Mouse (Mus musculus) stomach, postnatal 0 days (tissue): ENCODE data around the gene Tnfsf10. TPM values are rescaled to one million over a fixed set of nuclear protein-coding genes. Genes with fewer than 3 reads are reported as not detected.
A peak's percentile ranks its signal among the peaks of the same experiment; 100 is the strongest.

Experiments used
- ATAC-seq: fragments of 200-750 bp; cut with Nextera tagmentation; 2 replicates; pipeline ENCODE4 v1.8.0; 2017; ENCODE audit not compliant: low FRiP score, low TSS enrichment
- DNase-seq: peaks from one replicate; pipeline ENCODE4 v3.0.0-alpha.2; 2016; ENCODE audit warnings: low spot score
- H3K27ac ChIP-seq: fragments of 300-500 bp; sonication (generic); replicated peaks from 2 replicates; pipeline ENCODE4 v1.5.1; 2014; ENCODE audit warnings: mild to moderate bottlenecking, control low read depth
- H3K27me3 ChIP-seq: fragments of 300-500 bp; sonication (generic); 2 replicates; pipeline ENCODE4 v1.6.1; 2014; ENCODE audit warnings: low read length; ENCODE audit not compliant: control insufficient read depth, insufficient read depth
- H3K36me3 ChIP-seq: fragments of 300-500 bp; sonication (generic); 2 replicates; pipeline ENCODE4 v1.6.1; 2014; ENCODE audit warnings: low read length, mixed read lengths; ENCODE audit not compliant: control insufficient read depth, insufficient read depth
- H3K4me1 ChIP-seq: fragments of 300-500 bp; sonication (generic); replicated peaks from 2 replicates; pipeline ENCODE4 v1.6.1; 2014; ENCODE audit warnings: antibody characterized with exemption; ENCODE audit not compliant: control insufficient read depth, insufficient read depth
- H3K4me2 ChIP-seq: fragments of 300-500 bp; sonication (generic); replicated peaks from 2 replicates; pipeline ENCODE4 v1.6.1; 2014; ENCODE audit warnings: low read depth, mild to moderate bottlenecking, control low read depth, moderate library complexity
- H3K4me3 ChIP-seq: fragments of 300-500 bp; sonication (generic); 2 replicates; pipeline ENCODE4 v1.5.1; 2014; ENCODE audit warnings: low read depth, low read length, control low read depth
- H3K9ac ChIP-seq: fragments of 300-500 bp; sonication (generic); 2 replicates; pipeline ENCODE4 v1.6.1; 2014; ENCODE audit warnings: mild to moderate bottlenecking, low read length, control low read depth, mixed read lengths
- H3K9me3 ChIP-seq: fragments of 300-500 bp; sonication (generic); 2 replicates; pipeline ENCODE4 v1.6.1; 2016; ENCODE audit warnings: low read length; ENCODE audit not compliant: control insufficient read depth
- CTCF ChIP-seq: IDR thresholded peaks from 2 replicates; pipeline ENCODE4 v1.5.1; 2016; ENCODE audit warnings: antibody characterized with exemption, low read depth, mild to moderate bottlenecking, moderate library complexity
- EP300 ChIP-seq: optimal IDR thresholded peaks from 2 replicates; pipeline ENCODE3; 2016; ENCODE audit warnings: antibody characterized with exemption
- WGBS: fragments of 180-500 bp; shearing (Covaris S2); extraction: QIAGEN DNeasy Blood & Tissue Kit; methylation state at CpG from one replicate; pipeline ENCODE4 v1.1.7; 2014; 5-methylcytosine and 5-hydroxymethylcytosine counted together
- polyA plus RNA-seq: library from polyadenylated mRNA; unstranded; fragments of >200 nt; fragmentation: Nextera tagmentation; extraction: Ambion mirVana; gene quantifications from 2 replicates; pipeline ENCODE4 v1.2.1, GENCODE M21; 2015

The Tnfsf10 gene
- polyA plus RNA-seq, 1 experiment from 2014 or later, result 0.30 TPM

GRCm38 (mm10) chr3:27314506-27315164 lies 2.2 kb upstream of the Tnfsf10 start:
- Histone ChIP-seq H3K4me2 (no peak overlapping the region), H3K4me3 (no peak overlapping the region), H3K36me3 (no peaks in the 10 kb centered on the region), H3K9me3 (no peaks in the 10 kb centered on the region), H3K27me3 (no peaks in the 10 kb centered on the region), H3K27ac (no peak overlapping the region), H3K9ac (no peak overlapping the region), H3K4me1 (no peaks in the 10 kb centered on the region)
- ATAC-seq, result no peak
- TF ChIP-seq CTCF (no peak), EP300 (no peak)
- WGBS, result 70% methylated on average over 2 of the region's 2 CpGs
- no peak for DNase-seq

- peak overlapping the region; percentile 47; the same call in 1 of the 2 replicates for H3K9ac ChIP-seq
- no peaks in the 10 kb centered on the region for H3K27me3 ChIP-seq
- DNase-seq, result no peak
- no peak for ATAC-seq
- TF ChIP-seq EP300 (no peak), CTCF (no peak)
- peak overlapping the region; percentile 34 for H3K4me3 ChIP-seq
- H3K9me3 ChIP-seq, result no peaks in the 10 kb centered on the region
- WGBS, result 14% methylated on average over 4 of the region's 4 CpGs
- peak overlapping the region; percentile 30; the same call in 1 of the 2 replicates for H3K27ac ChIP-seq
- no peaks in the 10 kb centered on the region for H3K4me1 ChIP-seq
- H3K36me3 ChIP-seq, result no peaks in the 10 kb centered on the region
- peak overlapping the region; percentile 52 for H3K4me2 ChIP-seq
These were observed 628 bp downstream of the Tnfsf10 start for GRCm38 (mm10) chr3:27317288-27318024.

DNA sequence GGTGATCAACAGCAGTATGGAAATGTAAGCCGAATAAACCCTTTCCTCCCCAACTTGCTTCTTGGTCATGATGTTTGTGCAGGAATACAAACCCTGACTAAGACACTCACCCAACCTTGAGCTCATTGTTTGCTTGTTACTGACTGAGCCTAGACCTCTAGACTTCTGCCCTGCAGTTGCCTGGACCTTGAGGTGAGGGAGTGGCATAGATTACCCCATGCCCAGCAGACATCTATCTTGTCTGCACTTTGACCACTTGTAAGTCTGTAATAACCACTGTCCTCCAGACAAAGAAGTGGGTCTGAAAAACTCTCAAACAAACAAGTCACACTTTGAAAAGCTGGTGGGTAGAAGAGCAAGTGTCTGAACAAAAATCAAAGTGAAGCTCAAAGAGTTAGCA lies 2.8 kb downstream of the Tnfsf10 start:
- H3K4me1 ChIP-seq, result no peaks in the 10 kb centered on the region
- H3K4me2 ChIP-seq, result no peak overlapping the region
- WGBS, result no CpG with 5 or more reads among the region's 1 CpGs
- no peak for DNase-seq
- H3K4me3 ChIP-seq, result no peak overlapping the region
- ATAC-seq, result no peak
- no peak for TF ChIP-seq EP300
- no peak for TF ChIP-seq CTCF
- H3K36me3 ChIP-seq, result no peaks in the 10 kb centered on the region
- no peaks in the 10 kb centered on the region for H3K27me3 ChIP-seq
- no peaks in the 10 kb centered on the region for H3K9me3 ChIP-seq
- H3K9ac ChIP-seq, result no peak overlapping the region
- no peak overlapping the region for H3K27ac ChIP-seq

DNA sequence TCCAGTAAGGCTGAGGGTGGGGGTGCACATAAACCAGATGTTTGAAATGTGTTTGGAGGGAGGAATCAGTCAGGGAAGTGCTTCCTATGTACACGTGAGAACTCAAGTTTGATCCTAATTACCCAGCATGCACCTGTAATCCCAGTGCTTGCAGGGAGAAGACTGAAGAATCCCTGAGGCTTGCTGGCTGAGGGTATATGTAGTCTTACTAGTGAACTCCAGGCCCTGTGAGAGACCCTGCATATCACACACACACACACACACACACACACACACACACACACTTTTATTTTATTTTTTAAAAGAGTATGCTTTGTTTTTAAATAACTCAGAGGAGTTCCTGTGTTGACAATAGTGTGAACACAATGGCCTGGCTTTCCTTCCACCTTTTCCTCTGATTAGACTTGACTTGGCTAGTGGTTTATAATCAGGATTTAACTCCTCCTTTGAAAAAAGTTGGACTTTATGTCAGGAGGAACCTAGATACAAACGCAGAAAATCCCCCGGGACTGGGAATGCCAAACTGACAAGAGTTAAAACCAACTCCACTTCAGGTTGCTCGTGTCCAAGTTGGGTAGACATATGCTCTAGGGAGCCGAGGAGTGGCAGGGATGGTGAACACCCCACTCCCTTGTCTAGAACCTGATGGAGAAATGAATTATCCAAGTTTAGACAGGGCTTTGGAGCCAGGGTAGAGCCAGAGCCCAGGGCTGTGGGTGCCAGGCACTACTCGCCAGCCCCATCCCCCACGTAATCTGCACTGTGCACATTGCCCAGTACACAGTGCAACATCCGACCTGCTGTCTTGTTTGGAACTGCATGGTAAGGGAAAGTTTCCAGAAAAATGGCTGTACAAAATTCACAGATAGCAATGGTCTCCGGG lies 4.0 kb downstream of the Tnfsf10 start:
- H3K9me3 ChIP-seq, result no peaks in the 10 kb centered on the region
- ATAC-seq (no peak), DNase-seq (no peak)
- H3K4me1 ChIP-seq, result no peaks in the 10 kb centered on the region
- no peaks in the 10 kb centered on the region for H3K36me3 ChIP-seq
- H3K27ac ChIP-seq, result no peak overlapping the region
- TF ChIP-seq CTCF (no peak), EP300 (no peak)
- no peak overlapping the region for H3K4me2 ChIP-seq
- no peaks in the 10 kb centered on the region for H3K27me3 ChIP-seq
- no peak overlapping the region for H3K9ac ChIP-seq
- 69% methylated on average over 9 of the region's 9 CpGs for WGBS
- no peak overlapping the region for H3K4me3 ChIP-seq

- H3K9me3 ChIP-seq, result no peaks in the 10 kb centered on the region
- H3K36me3 ChIP-seq, result no peaks in the 10 kb centered on the region
- H3K4me1 ChIP-seq, result no peaks in the 10 kb centered on the region
- no peak for DNase-seq
- H3K27ac ChIP-seq, result no peak overlapping the region
- WGBS, result 72% methylated on average over 9 of the region's 9 CpGs
- no peak overlapping the region for H3K9ac ChIP-seq
- no peaks in the 10 kb centered on the region for H3K27me3 ChIP-seq
- H3K4me2 ChIP-seq, result no peak overlapping the region
- ATAC-seq, result no peak
- no peak overlapping the region for H3K4me3 ChIP-seq
- TF ChIP-seq EP300 (no peak), CTCF (no peak)
These were observed 5.8 kb downstream of the Tnfsf10 start for GRCm38 (mm10) chr3:27322591-27322990.
